Mouse (Mus musculus) E14TG2a.4 (cell line): Measurements from ENCODE around the gene Eif2s1.

Experiments
- CTCF ChIP-seq: conservative IDR thresholded peaks from 2 replicates; pipeline ENCODE4 v1.5.1; 2014; ENCODE audit warnings: low read length
- POU5F1 ChIP-seq: IDR thresholded peaks from 2 replicates; pipeline ENCODE4 v1.6.1; 2014; ENCODE audit warnings: low read length, borderline replicate concordance

GRCm38 (mm10) chr12:78914458-78914857, 52.8 kb downstream of the Eif2s1 start:
- no peak for TF ChIP-seq CTCF
- TF ChIP-seq POU5F1: no peak
